Mouse (Mus musculus) heart, postnatal 0 days (tissue): ENCODE results near the gene Rep15. TPM values are rescaled to one million over a fixed set of nuclear protein-coding genes. Genes with fewer than 3 reads are reported as not detected.

Source experiments
- ATAC-seq: fragments of 200-750 bp; cut with Nextera tagmentation; 2 replicates; pipeline ENCODE4 v1.8.0; 2017; ENCODE audit warnings: low read depth, moderate number of reproducible peaks, moderate library complexity; ENCODE audit not compliant: insufficient read depth
- DNase-seq: peaks from one replicate; pipeline ENCODE4 v3.0.0-alpha.2; 2016; ENCODE audit warnings: low spot score
- H3K27ac ChIP-seq: fragments of 300-500 bp; sonication (generic); 2 replicates; pipeline ENCODE4 v1.5.1; 2014; ENCODE audit warnings: low read depth, mild to moderate bottlenecking
- H3K27me3 ChIP-seq: fragments of 300-500 bp; sonication (generic); 2 replicates; pipeline ENCODE4 v1.6.1; 2014; ENCODE audit warnings: low read length, mixed read lengths; ENCODE audit not compliant: control insufficient read depth, insufficient read depth
- H3K36me3 ChIP-seq: fragments of 300-500 bp; sonication (generic); replicated peaks from 2 replicates; pipeline ENCODE4 v1.6.1; 2014; ENCODE audit warnings: low read length, mixed read lengths; ENCODE audit not compliant: control insufficient read depth, insufficient read depth
- H3K4me1 ChIP-seq: fragments of 300-500 bp; sonication (generic); 2 replicates; pipeline ENCODE4 v1.6.1; 2014; ENCODE audit warnings: antibody characterized with exemption; ENCODE audit not compliant: control insufficient read depth, insufficient read depth
- H3K4me2 ChIP-seq: fragments of 300-500 bp; sonication (generic); 2 replicates; pipeline ENCODE4 v1.6.1; 2014; ENCODE audit warnings: low read depth, mild to moderate bottlenecking, low read length, moderate library complexity
- H3K4me3 ChIP-seq: fragments of 300-500 bp; sonication (generic); 2 replicates; pipeline ENCODE4 v1.5.1; 2014; ENCODE audit warnings: low read depth, low read length
- H3K9ac ChIP-seq: fragments of 300-500 bp; sonication (generic); replicated peaks from 2 replicates; pipeline ENCODE4 v1.6.1; 2014; ENCODE audit warnings: low read depth, low read length, mixed read lengths
- H3K9me3 ChIP-seq: fragments of 300-500 bp; sonication (generic); replicated peaks from 2 replicates; pipeline ENCODE4 v1.6.1; 2016; ENCODE audit warnings: low read length; ENCODE audit not compliant: control insufficient read depth
- CTCF ChIP-seq: IDR thresholded peaks from 2 replicates; pipeline ENCODE4 v1.5.1; 2016; ENCODE audit warnings: antibody characterized with exemption, control low read depth, low read depth
- EP300 ChIP-seq: IDR thresholded peaks from 2 replicates; pipeline ENCODE4 v1.6.1; 2016; ENCODE audit warnings: antibody characterized with exemption, low read depth
- WGBS: fragments of 180-500 bp; shearing (Covaris S2); extraction: QIAGEN DNeasy Blood & Tissue Kit; methylation state at CpG from one replicate; pipeline ENCODE4 v1.1.7; 2014; 5-methylcytosine and 5-hydroxymethylcytosine counted together
- polyA plus RNA-seq: library from polyadenylated mRNA; unstranded; fragments of >200 nt; fragmentation: Nextera tagmentation; extraction: Ambion mirVana; gene quantifications from 2 replicates; pipeline ENCODE4 v1.2.1, GENCODE M21; 2015
- total RNA-seq: library from RNA; depleted of rRNA; stranded (reverse); fragments of >200 nt; gene quantifications from 2 replicates; pipeline ENCODE4 v1.2.3, GENCODE M21; 2014; ENCODE audit warnings: low replicate concordance

The Rep15 gene
- total and polyA plus RNA-seq, 2 experiments from 2014 or later, result 0.48 TPM; not detected in 1

DNA sequence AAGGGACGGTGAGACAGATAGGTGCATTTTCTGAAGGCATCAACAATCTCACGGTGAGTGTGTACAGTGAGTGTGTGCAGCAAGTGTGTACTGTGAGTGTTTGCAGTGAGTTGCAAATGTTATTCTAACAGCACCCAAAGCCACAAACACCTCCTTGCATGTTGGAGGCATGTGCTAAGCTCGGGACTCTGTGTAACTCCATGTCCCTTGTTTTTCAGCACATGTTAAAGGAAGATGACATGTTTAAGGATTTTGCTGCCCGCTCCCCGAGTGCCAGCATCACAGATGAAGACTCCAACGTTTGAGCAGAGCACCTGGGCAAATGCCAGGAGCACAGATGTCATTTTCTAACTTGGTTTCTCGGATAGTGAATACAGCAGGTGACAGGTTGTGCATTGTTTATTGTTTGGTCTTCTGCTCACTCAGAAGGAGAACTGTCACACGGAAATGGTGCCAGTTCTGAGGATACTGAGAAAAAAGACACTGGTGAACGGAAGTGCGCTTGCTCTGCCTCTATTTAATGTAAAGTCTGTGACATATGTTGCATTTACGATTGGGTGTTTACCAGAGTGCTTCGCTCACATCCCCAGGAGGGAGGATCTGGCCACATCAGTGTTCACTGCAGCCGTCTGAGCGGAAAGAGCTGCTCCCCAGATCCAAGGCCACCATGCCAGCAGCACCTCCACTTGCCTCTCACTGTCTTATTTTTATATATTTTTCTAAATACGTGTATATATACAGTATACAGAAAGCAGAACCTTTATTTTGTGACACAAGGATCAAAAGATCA lies 2.1 kb upstream of the Rep15 start:
- DNase-seq, result no peak
- no peak overlapping the region for H3K27ac ChIP-seq
- 82% methylated on average over 15 of the region's 15 CpGs for WGBS
- no peak overlapping the region for H3K9ac ChIP-seq
- no peaks in the 10 kb centered on the region for H3K27me3 ChIP-seq
- H3K4me3 ChIP-seq, result no peak overlapping the region
- H3K4me1 ChIP-seq, result peaks cover 8% of the 10 kb centered on the region; the same call in 1 of the 2 replicates
- no peak overlapping the region for H3K4me2 ChIP-seq
- no peak for ATAC-seq
- H3K36me3 ChIP-seq, result peaks cover 67% of the 10 kb centered on the region
- no peaks in the 10 kb centered on the region for H3K9me3 ChIP-seq
- TF ChIP-seq EP300, result no peak
- TF ChIP-seq CTCF, result no peak

DNA sequence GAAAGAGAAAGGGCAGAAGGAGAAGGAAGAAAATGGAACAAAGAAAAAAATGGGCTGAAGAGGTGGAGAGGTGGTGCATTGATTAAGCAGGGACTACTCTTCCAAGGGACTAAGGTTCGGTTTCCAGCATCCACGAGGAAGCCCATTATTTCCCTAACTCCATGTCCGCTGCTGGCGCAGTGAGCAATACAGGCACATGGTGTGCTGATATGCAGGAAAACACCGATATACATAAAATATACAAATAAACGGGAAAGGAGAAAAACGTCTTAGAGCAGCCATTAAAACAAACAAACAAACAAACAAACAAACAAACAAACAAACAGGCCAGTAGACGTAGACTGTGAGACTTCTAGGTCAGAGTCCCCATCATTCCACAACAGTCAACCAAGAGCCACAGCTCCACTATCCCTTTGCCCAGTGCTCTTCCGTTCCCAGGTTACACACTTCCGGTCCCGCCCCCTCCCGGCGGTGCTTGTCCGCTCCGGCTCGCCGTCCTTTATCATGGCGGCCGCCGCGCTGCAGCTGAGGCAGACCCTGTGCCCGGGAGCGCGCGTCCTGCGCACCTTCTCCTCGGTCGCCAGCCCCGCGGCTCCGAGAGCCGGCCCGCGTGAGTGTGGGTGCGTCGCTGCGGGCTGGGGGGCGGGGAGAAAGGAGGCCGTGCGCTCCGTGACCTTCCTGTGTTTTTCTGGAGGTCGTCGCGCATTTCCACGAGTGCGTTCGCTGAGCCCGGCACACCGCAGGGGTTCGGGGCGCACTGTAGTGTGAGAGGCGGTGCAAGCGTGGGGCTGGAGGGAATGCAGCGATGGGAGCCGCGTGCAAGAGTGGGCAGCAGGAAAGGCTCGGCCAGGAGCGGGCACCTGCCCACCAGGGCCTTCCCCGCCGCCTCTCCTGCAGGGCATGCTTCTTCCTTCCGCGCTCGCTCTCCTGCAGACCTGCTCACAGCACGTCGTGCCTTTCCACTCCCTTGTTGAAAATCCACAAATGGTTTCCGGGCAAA lies 10.2 kb downstream of the Rep15 start, which contains the start of gene Mrps35:
Mrps35 (plus strand) TSS at position 474 of the 1,000 bp plus-strand sequence.
- Histone ChIP-seq H3K27ac (peak within 1 kb of the TSS; percentile 90), H3K4me1 (peaks cover 20% of the 10 kb centered on the region), H3K4me2 (peak within 1 kb of the TSS; percentile 69), H3K9me3 (no peaks in the 10 kb centered on the region), H3K27me3 (no peaks in the 10 kb centered on the region), H3K4me3 (peak within 1 kb of the TSS; percentile 90), H3K36me3 (peaks cover 18% of the 10 kb centered on the region), H3K9ac (peak within 1 kb of the TSS; percentile 93)
- peak; percentile 29; the same call in 1 of the 2 replicates for TF ChIP-seq CTCF
- TF ChIP-seq EP300, result peak; percentile 46; the same call in 1 of the 2 replicates
- ATAC-seq (peak; percentile 98), DNase-seq (peak; percentile 91)
- WGBS, result 4% methylated on average over 65 of the region's 66 CpGs

- WGBS, result 35% methylated on average over 7 of the region's 7 CpGs
- DNase-seq (no peak), ATAC-seq (no peak)
- peak overlapping the region; percentile 90; the same call in 1 of the 2 replicates for H3K27ac ChIP-seq
- H3K4me2 ChIP-seq, result peak overlapping the region; percentile 69
- H3K9ac ChIP-seq, result peak overlapping the region; percentile 93
- no peaks in the 10 kb centered on the region for H3K9me3 ChIP-seq
- peaks cover 20% of the 10 kb centered on the region for H3K4me1 ChIP-seq
- no peaks in the 10 kb centered on the region for H3K27me3 ChIP-seq
- H3K4me3 ChIP-seq, result peak overlapping the region; percentile 90
- TF ChIP-seq EP300 (no peak), CTCF (no peak)
- peaks cover 28% of the 10 kb centered on the region for H3K36me3 ChIP-seq
Observed at GRCm38 (mm10) chr6:147043633-147044032, 11.2 kb downstream of the Rep15 start.

DNA sequence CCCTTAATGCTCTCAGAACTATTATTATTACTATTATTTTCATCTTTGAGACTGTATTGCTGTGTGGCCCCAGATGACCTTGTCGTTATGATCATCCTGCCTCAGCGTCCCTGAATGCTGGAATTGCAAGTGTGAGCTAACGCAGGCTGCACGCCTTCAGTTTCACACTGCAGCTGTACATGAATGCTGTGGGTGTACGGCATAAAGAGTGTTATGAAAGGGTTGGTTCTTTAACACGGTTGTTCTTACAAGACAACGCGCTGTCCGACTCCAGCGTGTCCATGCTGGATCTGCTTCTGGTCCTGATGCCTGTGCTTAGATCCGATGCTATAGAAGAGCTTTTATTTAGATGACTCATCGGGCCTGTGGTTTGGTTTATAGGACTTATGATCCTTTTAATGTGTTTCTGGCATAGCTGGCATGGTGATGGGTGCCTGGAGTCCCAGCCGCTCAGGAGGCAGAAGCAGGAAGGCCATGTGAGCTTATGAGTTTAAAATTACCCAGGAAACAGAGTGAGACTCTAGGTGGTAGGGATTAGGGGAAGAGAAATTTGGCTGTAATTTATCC lies 16.9 kb downstream of the Rep15 start:
- TF ChIP-seq EP300 (no peak), CTCF (no peak)
- no peaks in the 10 kb centered on the region for H3K27me3 ChIP-seq
- DNase-seq (no peak), ATAC-seq (no peak)
- H3K9me3 ChIP-seq, result no peaks in the 10 kb centered on the region
- no peak overlapping the region for H3K27ac ChIP-seq
- H3K9ac ChIP-seq, result no peak overlapping the region
- H3K4me1 ChIP-seq, result peaks cover 5% of the 10 kb centered on the region; the same call in 1 of the 2 replicates
- H3K4me2 ChIP-seq, result no peak overlapping the region
- no peak overlapping the region for H3K4me3 ChIP-seq
- peaks cover 80% of the 10 kb centered on the region for H3K36me3 ChIP-seq
- 93% methylated on average over 13 of the region's 13 CpGs for WGBS

- H3K4me2 ChIP-seq, result no peak overlapping the region
- no peak overlapping the region for H3K9ac ChIP-seq
- TF ChIP-seq CTCF (no peak), EP300 (no peak)
- H3K4me3 ChIP-seq, result no peak overlapping the region
- no peaks in the 10 kb centered on the region for H3K27me3 ChIP-seq
- ATAC-seq, result no peak
- no peaks in the 10 kb centered on the region for H3K9me3 ChIP-seq
- H3K36me3 ChIP-seq, result peaks cover 94% of the 10 kb centered on the region
- no peak overlapping the region for H3K27ac ChIP-seq
- WGBS, result 91% methylated on average over 8 of the region's 8 CpGs
- no peaks in the 10 kb centered on the region for H3K4me1 ChIP-seq
- DNase-seq, result no peak
Observed at GRCm38 (mm10) chr6:147051666-147052065, 19.3 kb downstream of the Rep15 start.
